Mouse (Mus musculus) thymus, adult 2 months (tissue): ENCODE data around the gene Tifa. TPM values are rescaled to one million over a fixed set of nuclear protein-coding genes. Genes with fewer than 3 reads are reported as not detected.
A peak's percentile ranks its signal among the peaks of the same experiment; 100 is the strongest.

Experiments used
- DNase-seq: peaks from one replicate; pipeline ENCODE4 v3.0.0; 2021
- H3K27ac ChIP-seq: fragments of 200-500 bp; 2 replicates; pipeline ENCODE4 v1.5.1; 2012; ENCODE audit warnings: low read length, control low read depth; ENCODE audit not compliant: control insufficient read depth, insufficient read depth
- H3K27me3 ChIP-seq: fragments of 200-500 bp; 2 replicates; pipeline ENCODE4 v1.6.1; 2012; ENCODE audit warnings: mild to moderate bottlenecking, low read length, moderate library complexity, mixed read lengths; ENCODE audit not compliant: control insufficient read depth, insufficient read depth
- H3K36me3 ChIP-seq: fragments of 200-500 bp; 2 replicates; pipeline ENCODE4 v1.6.1; 2012; ENCODE audit warnings: mild to moderate bottlenecking, low read length, moderate library complexity; ENCODE audit not compliant: control insufficient read depth, insufficient read depth
- H3K4me1 ChIP-seq: fragments of 200-500 bp; replicated peaks from 2 replicates; pipeline ENCODE4 v1.6.1; 2012; ENCODE audit warnings: low read length; ENCODE audit not compliant: control insufficient read depth, insufficient read depth
- H3K4me3 ChIP-seq: fragments of 200-500 bp; 2 replicates; pipeline ENCODE4 v1.5.1; 2012; ENCODE audit warnings: mild to moderate bottlenecking, low read length, control low read depth, moderate library complexity; ENCODE audit not compliant: control insufficient read depth, insufficient read depth
- CTCF ChIP-seq: fragments of 200-500 bp; IDR thresholded peaks from 2 replicates; pipeline ENCODE4 v1.5.1; 2012; ENCODE audit warnings: mild to moderate bottlenecking, control low read depth, low read length, moderate library complexity, borderline replicate concordance; ENCODE audit not compliant: control insufficient read depth, poor library complexity, insufficient read depth; ENCODE audit errors: extremely low read depth
- POLR2A ChIP-seq: fragments of 200-500 bp; IDR thresholded peaks from 2 replicates; pipeline ENCODE4 v1.6.1; 2012; ENCODE audit warnings: mild to moderate bottlenecking, low read length, control low read depth, moderate library complexity; ENCODE audit not compliant: control insufficient read depth, poor library complexity, insufficient read depth; ENCODE audit errors: extremely low read depth
- WGBS: fragments of 180-500 bp; shearing (Covaris S2); methylation state at CpG from one replicate; pipeline ENCODE4 v1.1.7; 2018; 5-methylcytosine and 5-hydroxymethylcytosine counted together
- polyA plus RNA-seq: library from polyadenylated mRNA; depleted of rRNA; stranded (reverse); fragments of >200 nt; gene quantifications from 2 replicates; pipeline ENCODE4 v1.2.3, GENCODE M21; 2012

Tifa gene
- polyA plus RNA-seq, 1 experiment = 2.5 TPM

DNA sequence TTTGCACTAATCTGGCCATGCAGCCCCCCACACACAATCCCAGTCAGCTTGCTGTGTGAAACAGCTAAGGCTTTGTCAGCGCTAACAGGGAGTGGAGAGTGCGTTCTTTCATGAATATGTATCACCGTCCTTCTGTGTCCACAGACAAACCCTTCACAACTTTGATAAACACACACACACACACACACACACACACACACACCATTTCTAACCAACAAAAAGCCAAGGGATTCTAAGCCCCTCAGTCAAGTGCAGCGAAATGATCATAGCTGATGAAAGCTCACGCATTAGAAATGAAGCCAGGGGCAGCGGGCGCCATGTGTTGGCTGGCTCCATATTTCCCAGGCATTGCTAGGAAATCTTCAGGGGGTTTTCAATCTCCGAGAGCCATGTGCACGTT is 40.3 kb upstream of the Tifa start:
- TF ChIP-seq CTCF = no peak
- no peak for TF ChIP-seq POLR2A
- no peak overlapping the region for H3K4me3 ChIP-seq
- WGBS = 75% methylated on average over 9 of the region's 9 CpGs
- H3K27me3 ChIP-seq = no peaks in the 10 kb centered on the region
- DNase-seq = no peak
- no peaks in the 10 kb centered on the region for H3K36me3 ChIP-seq
- 0 out of 2 replicates have a peak, but pooled peaks cover 4% of the 10 kb centered on the region for H3K4me1 ChIP-seq
- no peak overlapping the region for H3K27ac ChIP-seq

DNA sequence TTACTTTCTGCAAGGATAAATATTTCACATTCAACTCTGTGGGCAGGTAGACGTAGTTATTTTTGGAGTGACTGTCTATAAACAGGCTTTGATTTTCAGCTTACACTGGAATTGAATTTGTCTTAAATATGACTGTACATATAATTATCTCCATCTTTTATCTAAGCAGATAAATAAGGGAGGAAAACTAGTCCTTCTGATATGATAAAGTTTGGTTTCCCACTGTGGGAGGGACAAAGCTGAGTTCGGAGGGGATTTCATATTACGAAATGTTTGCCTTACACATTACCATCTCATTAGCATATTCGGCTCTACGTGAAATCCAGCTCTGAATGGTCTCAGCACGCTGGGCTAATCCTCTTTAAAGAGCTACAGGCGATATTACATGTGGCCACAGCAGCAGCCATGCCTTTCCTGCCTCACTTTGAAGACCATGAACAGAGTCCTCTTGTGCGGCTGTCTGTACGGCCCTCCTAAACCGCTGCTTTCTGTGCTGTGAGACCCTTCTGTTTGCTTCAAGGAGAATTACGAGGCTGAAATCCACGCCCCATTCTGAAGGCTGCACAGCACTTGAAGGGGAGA is 39.5 kb upstream of the Tifa start:
- 65% methylated on average over 12 of the region's 12 CpGs for WGBS
- TF ChIP-seq CTCF (no peak), POLR2A (no peak)
- no peaks in the 10 kb centered on the region for H3K27me3 ChIP-seq
- H3K36me3 ChIP-seq = no peaks in the 10 kb centered on the region
- no peak for DNase-seq
- no peak overlapping the region for H3K4me3 ChIP-seq
- no peak overlapping the region for H3K27ac ChIP-seq
- 0 out of 2 replicates have a peak, but pooled peaks cover 4% of the 10 kb centered on the region for H3K4me1 ChIP-seq

- no peak overlapping the region for H3K27ac ChIP-seq
- no peaks in the 10 kb centered on the region for H3K4me1 ChIP-seq
- TF ChIP-seq CTCF (no peak), POLR2A (no peak)
- DNase-seq = no peak
- H3K27me3 ChIP-seq = no peaks in the 10 kb centered on the region
- 96% methylated on average over 6 of the region's 6 CpGs for WGBS
- H3K36me3 ChIP-seq = no peaks in the 10 kb centered on the region
- no peak overlapping the region for H3K4me3 ChIP-seq
These were observed 33.1 kb upstream of the Tifa start for GRCm38 (mm10) chr3:127756458-127756857.

DNA sequence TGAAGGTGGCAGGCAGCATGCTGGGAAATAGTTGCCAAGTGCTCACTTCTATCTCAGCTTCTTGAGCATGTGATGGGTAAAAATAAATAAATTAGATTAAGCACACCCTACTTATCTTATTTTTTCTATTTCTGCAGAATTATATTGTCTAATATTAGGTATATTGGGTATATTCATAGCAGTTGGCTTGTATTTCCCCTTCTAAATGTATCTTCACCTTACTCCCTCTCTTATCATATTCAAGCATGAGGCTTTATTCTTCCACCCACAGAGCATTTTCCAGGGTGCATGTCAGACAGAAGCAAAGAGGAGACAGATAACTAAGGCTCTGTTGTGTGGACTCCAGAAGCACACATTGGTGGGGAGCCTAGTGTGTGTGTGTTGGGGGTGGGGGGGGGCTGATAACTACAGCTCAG is 31.7 kb upstream of the Tifa start:
- H3K4me1 ChIP-seq = no peaks in the 10 kb centered on the region
- H3K4me3 ChIP-seq = no peak overlapping the region
- no peak overlapping the region for H3K27ac ChIP-seq
- H3K27me3 ChIP-seq = no peaks in the 10 kb centered on the region
- H3K36me3 ChIP-seq = no peaks in the 10 kb centered on the region
- TF ChIP-seq POLR2A (no peak), CTCF (no peak)
- no peak for DNase-seq

DNA sequence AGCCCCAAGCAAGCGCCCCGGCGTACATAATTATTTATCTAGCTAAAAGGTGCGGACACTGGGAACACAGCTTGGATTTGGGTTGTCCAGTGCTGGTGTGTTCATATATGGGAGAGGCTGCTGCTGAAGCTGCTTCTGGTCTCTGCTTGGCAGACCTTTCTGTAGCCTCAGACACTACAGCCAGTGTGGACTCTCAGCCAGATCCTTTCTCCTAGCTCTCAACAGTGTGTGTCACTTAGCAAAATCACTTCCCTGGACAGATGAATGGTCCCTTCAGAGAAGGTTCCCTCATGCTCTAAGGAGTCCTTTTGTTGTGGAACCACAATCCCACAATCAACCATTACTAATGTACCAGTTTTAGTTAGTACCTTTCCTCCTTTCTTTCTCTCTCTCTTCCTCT is 30.8 kb upstream of the Tifa start:
- TF ChIP-seq POLR2A (no peak), CTCF (no peak)
- no peak for DNase-seq
- WGBS = 98% methylated on average over 4 of the region's 4 CpGs

DNA sequence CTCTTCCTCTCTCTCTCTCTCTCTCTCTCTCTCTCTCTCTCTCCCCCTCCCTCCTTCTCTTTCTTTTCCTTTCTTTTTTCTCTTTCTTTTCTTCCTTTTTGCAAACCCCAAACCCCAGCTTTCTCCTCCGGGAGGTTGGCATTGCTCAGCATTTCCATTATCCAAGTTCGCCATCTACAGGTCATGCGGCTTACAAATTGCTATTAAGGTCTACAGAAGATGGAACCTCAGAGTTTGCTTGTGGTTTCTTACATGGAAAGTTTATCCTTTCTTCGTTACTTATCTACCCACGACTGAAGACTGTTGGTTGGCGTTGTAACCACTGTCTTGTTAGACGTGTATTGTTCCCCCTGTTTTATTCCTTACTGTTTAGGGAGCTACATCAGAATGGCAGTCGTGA is 30.4 kb upstream of the Tifa start:
- Histone ChIP-seq H3K4me1 (no peaks in the 10 kb centered on the region), H3K36me3 (no peaks in the 10 kb centered on the region), H3K27me3 (no peaks in the 10 kb centered on the region), H3K4me3 (no peak overlapping the region), H3K27ac (no peak overlapping the region)
- TF ChIP-seq POLR2A (no peak), CTCF (no peak)
- DNase-seq = peak; percentile 25
- WGBS = 6% methylated on average over 8 of the region's 8 CpGs

More for the DNA sequence above, 30.8 kb upstream of the Tifa start:
- no peaks in the 10 kb centered on the region for H3K4me1 ChIP-seq
- no peaks in the 10 kb centered on the region for H3K36me3 ChIP-seq
- H3K27ac ChIP-seq = no peak overlapping the region
- no peaks in the 10 kb centered on the region for H3K27me3 ChIP-seq
- H3K4me3 ChIP-seq = no peak overlapping the region

DNA sequence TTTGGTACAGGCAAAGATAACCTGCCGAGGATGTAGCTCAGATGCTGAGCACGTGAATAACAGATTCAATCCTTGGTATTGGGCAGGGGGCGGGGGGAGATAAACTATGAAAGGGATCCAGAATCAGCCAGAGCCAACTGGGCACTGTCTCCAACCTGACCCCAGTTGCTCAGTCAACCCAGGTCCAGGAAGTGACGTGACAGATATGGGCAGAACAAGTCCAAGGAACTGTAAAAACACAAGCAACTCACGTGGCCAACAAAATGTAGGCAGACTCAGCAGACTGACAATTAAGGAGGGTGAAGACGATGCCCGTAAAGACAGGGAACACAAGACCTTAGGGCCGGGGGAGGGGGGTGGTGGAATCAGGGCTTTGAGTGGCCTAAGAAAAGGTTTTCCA is 27.2 kb upstream of the Tifa start:
- DNase-seq = no peak
- 88% methylated on average over 8 of the region's 8 CpGs for WGBS
- no peak overlapping the region for H3K27ac ChIP-seq
- H3K4me3 ChIP-seq = no peak overlapping the region
- H3K27me3 ChIP-seq = no peaks in the 10 kb centered on the region
- no peaks in the 10 kb centered on the region for H3K36me3 ChIP-seq
- H3K4me1 ChIP-seq = no peaks in the 10 kb centered on the region
- TF ChIP-seq POLR2A (no peak), CTCF (no peak)
